ENCODE assay signal across 8 mouse cellular contexts in genomic region chr19:7423028-7423655, GRCm38 (mm10). TPM values are rescaled to one million over a fixed set of nuclear protein-coding genes. Genes with fewer than 3 reads are reported as not detected.
DNase-seq lines count a peak whose midpoint lies in the region; ATAC-seq and TF ChIP-seq lines count a peak whose summit lies in the region.

No protein-coding gene starts in this region.

- no peak for TF ChIP-seq CTCF in brain, embryonic 14.5 days (IDR thresholded peaks at IDR 0.05; ENCODE audit: borderline replicate concordance, extremely low read depth, insufficient read depth, insufficient read length)

- DNase-seq in 3134 (ENCODE audit: extremely low read depth, insufficient read length, low spot score): peak; percentile 54
- peak; percentile 94 for DNase-seq in brain, embryonic 14.5 days (ENCODE audit: low read depth)
- peak; percentile 94 for DNase-seq in heart, postnatal 14 days
- DNase-seq in large intestine, adult 2 months (ENCODE audit: low read depth, low spot score): peak; percentile 31
- DNase-seq in ovary, adult 18-20 months (ENCODE audit: low spot score): peak; percentile 82
- DNase-seq in urinary bladder, postnatal 36 days (ENCODE audit: low spot score in 2 of 2): peak; percentile 68 to 87

- no peak for TF ChIP-seq POLR2A in brain, embryonic 14.5 days (IDR thresholded peaks at IDR 0.05; ENCODE audit: borderline replicate concordance, extremely low read depth, insufficient read depth, insufficient read length, poor library complexity, severe bottlenecking)

- no peaks in the 10 kb centered on the region for H3K27me3 ChIP-seq in forebrain, embryonic 16.5 days (replicated peaks; ENCODE audit: control insufficient read depth, insufficient read depth, low read length)
- H3K27me3 ChIP-seq in liver, embryonic 15.5 days: no peaks in the 10 kb centered on the region; the same call in 1 of the 2 replicates

- H3K36me3 ChIP-seq in forebrain, embryonic 16.5 days (ENCODE audit: control insufficient read depth, insufficient read depth): peaks cover 15% of the 10 kb centered on the region
- H3K36me3 ChIP-seq in liver, embryonic 15.5 days (replicated peaks): peaks cover 65% of the 10 kb centered on the region

- H3K9ac ChIP-seq in forebrain, embryonic 16.5 days (replicated peaks; ENCODE audit: low read depth, low read length): peak overlapping the region; percentile 72
- no peak overlapping the region for H3K9ac ChIP-seq in liver, embryonic 15.5 days

- peak; percentile 75 for ATAC-seq in forebrain, embryonic 16.5 days
- peak; percentile 34 for ATAC-seq in liver, embryonic 15.5 days (ENCODE audit: insufficient read depth)

- H3K27ac ChIP-seq in forebrain, embryonic 16.5 days (ENCODE audit: low read length): peak overlapping the region; percentile 86
- H3K27ac ChIP-seq in liver, embryonic 15.5 days (replicated peaks): no peak overlapping the region

- H3K4me1 ChIP-seq in forebrain, embryonic 16.5 days (replicated peaks; ENCODE audit: control insufficient read depth, insufficient read depth, low read length): peaks cover 62% of the 10 kb centered on the region
- H3K4me1 ChIP-seq in liver, embryonic 15.5 days (replicated peaks): peaks cover 55% of the 10 kb centered on the region

- H3K4me2 ChIP-seq in forebrain, embryonic 16.5 days (ENCODE audit: low read length): peak overlapping the region; percentile 70
- peak overlapping the region; percentile 54 for H3K4me2 ChIP-seq in liver, embryonic 15.5 days

- intact Hi-C loops in heart, postnatal 14 days (cut with DNase I): no loop called here

- 4% methylated on average over 51 of the region's 51 CpGs for WGBS in forebrain, embryonic 16.5 days
- WGBS in large intestine, adult 2 months: 25% methylated on average over 51 of the region's 51 CpGs
- WGBS in liver, embryonic 15.5 days (ENCODE audit: insufficient replicate concordance): 64% methylated on average over 51 of the region's 51 CpGs

- H3K9me3 ChIP-seq in forebrain, embryonic 16.5 days (ENCODE audit: control insufficient read depth, low read length): no peaks in the 10 kb centered on the region
- H3K9me3 ChIP-seq in liver, embryonic 15.5 days (replicated peaks): no peaks in the 10 kb centered on the region

- peak overlapping the region; percentile 46 for H3K4me3 ChIP-seq in forebrain, embryonic 16.5 days (replicated peaks; ENCODE audit: low read length)
- H3K4me3 ChIP-seq in liver, embryonic 15.5 days (replicated peaks): peak overlapping the region; percentile 22; the same call in 1 of the 2 replicates

RNA-seq across cellular contexts. Expression of gene 2700081O15Rik, which starts 5.7 kb away (rescaled TPM):
- polyA plus RNA-seq in brain, embryonic 14.5 days (2012; rRNA removed): 162 and 167 TPM in 2 replicates
- polyA plus RNA-seq in forebrain, embryonic 16.5 days (2015; fragmentation: Nextera tagmentation; extraction: Ambion mirVana): 22.8 and 25.8 TPM in 2 replicates
- 10 to 100 TPM; 23.7 to 23.8 TPM for total RNA-seq in heart, postnatal 14 days (2021)
- polyA plus RNA-seq in large intestine, adult 2 months (2012; rRNA removed): 4.4 and 6.4 TPM in 2 replicates
- 0.68 and 0.88 TPM in 2 replicates for polyA plus RNA-seq in liver, embryonic 15.5 days (2015; fragmentation: Nextera tagmentation; extraction: Ambion mirVana)

RNA-seq across cellular contexts. Expression of gene Spindoc, which starts 40.3 kb away (rescaled TPM):
- polyA plus RNA-seq in brain, embryonic 14.5 days (2012; rRNA removed): 48.2 and 49.2 TPM in 2 replicates
- polyA plus RNA-seq in forebrain, embryonic 16.5 days (2015; fragmentation: Nextera tagmentation; extraction: Ambion mirVana): 35.8 and 39.4 TPM in 2 replicates
- 10 to 100 TPM; 21.8 to 23.2 TPM for total RNA-seq in heart, postnatal 14 days (2021)
- 14.1 and 14.2 TPM in 2 replicates for polyA plus RNA-seq in large intestine, adult 2 months (2012; rRNA removed)
- polyA plus RNA-seq in liver, embryonic 15.5 days (2015; fragmentation: Nextera tagmentation; extraction: Ambion mirVana): 3.2 and 3.7 TPM in 2 replicates

RNA-seq across cellular contexts. Expression of gene Rtn3, which starts 59.9 kb away (rescaled TPM):
- 436 and 508 TPM in 2 replicates for polyA plus RNA-seq in brain, embryonic 14.5 days (2012; rRNA removed)
- 550 and 563 TPM in 2 replicates for polyA plus RNA-seq in forebrain, embryonic 16.5 days (2015; fragmentation: Nextera tagmentation; extraction: Ambion mirVana)
- total RNA-seq in heart, postnatal 14 days (2021): 10 to 100 TPM; 79.2 to 87.9 TPM
- 79.9 and 96.3 TPM in 2 replicates for polyA plus RNA-seq in large intestine, adult 2 months (2012; rRNA removed)
- 69.6 and 71.7 TPM in 2 replicates for polyA plus RNA-seq in liver, embryonic 15.5 days (2015; fragmentation: Nextera tagmentation; extraction: Ambion mirVana)

Comparison
In these comparisons a context has a peak if more than half of its experiments do, and no peak if none do; other contexts are left out.
1. DNase-seq: peak in every context shown above with its lines; median percentile 94 in brain, embryonic 14.5 days; 94 in heart, postnatal 14 days; 82 in ovary, adult 18-20 months; 78 in urinary bladder, postnatal 36 days; 54 in 3134; 31 in large intestine, adult 2 months.